Mouse (Mus musculus): ENCODE measurements around the gene Serpinb9b. TPM values are rescaled to one million over a fixed set of nuclear protein-coding genes. Genes with fewer than 3 reads are reported as not detected.
A peak's percentile ranks its signal among the peaks of the same experiment; 100 is the strongest.

Gene Serpinb9b
- polyA plus RNA-seq, 1 experiment from 2014 or later = 0.57 TPM

DNA sequence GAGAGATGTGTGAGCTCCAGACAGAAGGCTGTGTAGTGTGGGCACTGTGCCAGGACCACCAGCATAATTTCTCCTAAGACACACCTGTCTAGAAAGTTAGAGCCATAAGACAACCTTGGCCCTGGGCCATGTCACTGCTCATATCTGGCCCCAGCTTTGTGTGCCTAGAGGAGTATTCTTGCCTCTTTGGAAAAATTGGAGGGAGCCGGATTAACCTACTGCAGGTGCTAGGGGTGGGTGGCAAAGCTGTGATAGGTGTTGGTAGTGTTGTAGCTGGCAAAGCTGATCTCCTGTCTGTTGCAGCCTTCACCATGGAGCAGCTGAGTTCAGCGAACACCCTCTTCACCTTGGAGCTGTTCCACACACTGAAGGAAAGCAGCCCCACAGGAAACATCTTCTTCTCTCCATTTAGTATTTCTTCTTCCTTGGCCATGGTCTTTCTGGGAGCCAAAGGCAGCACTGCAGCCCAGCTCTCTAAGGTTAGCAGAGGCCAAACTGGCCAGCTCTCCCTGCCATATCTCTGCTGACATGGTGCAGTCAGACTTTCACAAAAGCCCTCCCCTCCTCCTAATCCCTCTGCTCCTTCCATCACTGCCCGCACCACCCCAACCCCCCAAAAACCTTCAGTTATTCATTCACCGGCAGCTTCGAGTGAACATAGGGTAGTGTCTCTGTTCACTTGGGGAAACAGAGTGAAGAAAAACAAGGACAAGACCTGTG is 57.9 kb downstream of the Serpinb9b start:
- peak overlapping the region; percentile 13; the same call in 1 of the 2 replicates for H3K4me2 ChIP-seq
- WGBS = 46% methylated on average over 5 of the region's 5 CpGs
- ATAC-seq (ENCODE audit: low FRiP score, low read depth) = peak; percentile 72; the same call in 1 of the 2 replicates

DNA sequence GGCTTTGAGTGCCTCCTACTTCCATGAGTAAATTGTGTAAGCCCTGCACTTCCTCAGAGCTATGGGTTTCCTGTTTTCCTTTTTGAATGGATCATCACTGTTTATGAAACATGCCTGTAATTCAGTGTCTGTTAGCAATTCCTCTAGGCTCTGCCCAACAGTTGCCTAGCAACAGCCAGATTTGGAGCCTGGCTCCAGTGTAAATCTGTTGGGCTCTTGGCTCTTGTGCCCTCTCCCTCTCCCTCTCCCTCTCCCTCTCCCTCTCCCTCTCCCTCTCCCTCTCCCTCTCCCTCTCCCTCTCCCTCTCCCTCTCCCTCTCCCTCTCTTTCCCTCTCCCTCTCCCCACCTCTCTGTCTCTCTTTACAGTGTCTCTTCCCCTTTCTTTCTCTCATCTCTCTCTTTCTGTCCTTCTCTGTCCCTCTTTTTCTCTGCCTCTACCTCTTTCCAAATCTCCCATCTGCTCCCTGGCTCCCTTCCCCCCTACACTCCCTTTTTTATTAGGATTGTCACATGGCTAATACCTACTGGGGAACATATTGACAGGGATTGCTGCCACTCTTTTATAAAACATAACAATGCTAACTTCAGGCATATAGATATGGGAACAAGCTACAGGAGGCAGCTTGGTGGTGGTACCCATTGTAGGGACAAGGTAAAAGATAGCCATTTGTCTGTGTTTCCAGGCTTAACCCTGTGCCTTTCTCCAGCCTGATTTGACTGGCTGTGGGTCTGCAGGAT is 58.6 kb downstream of the Serpinb9b start:
- Histone ChIP-seq H3K4me3 (no peak overlapping the region), H3K9me3 (no peaks in the 10 kb centered on the region), H3K9ac (no peak overlapping the region), H3K4me2 (0 out of 2 replicates have a peak overlapping the region, but pooled peaks have one; percentile 13), H3K27me3 (no peaks in the 10 kb centered on the region), H3K4me1 (replicated peaks) (peaks cover 10% of the 10 kb centered on the region), H3K27ac (replicated peaks) (peak overlapping the region; percentile 75), H3K36me3 (no peaks in the 10 kb centered on the region)
- peak; percentile 93 for ATAC-seq (ENCODE audit: low FRiP score, low read depth)

More for the DNA sequence above, 57.9 kb downstream of the Serpinb9b start:
- Histone ChIP-seq H3K27ac (replicated peaks) (peak overlapping the region; percentile 75), H3K36me3 (no peaks in the 10 kb centered on the region), H3K27me3 (no peaks in the 10 kb centered on the region), H3K9ac (no peak overlapping the region), H3K4me3 (no peak overlapping the region), H3K4me1 (replicated peaks) (peaks cover 10% of the 10 kb centered on the region), H3K9me3 (no peaks in the 10 kb centered on the region)

DNA sequence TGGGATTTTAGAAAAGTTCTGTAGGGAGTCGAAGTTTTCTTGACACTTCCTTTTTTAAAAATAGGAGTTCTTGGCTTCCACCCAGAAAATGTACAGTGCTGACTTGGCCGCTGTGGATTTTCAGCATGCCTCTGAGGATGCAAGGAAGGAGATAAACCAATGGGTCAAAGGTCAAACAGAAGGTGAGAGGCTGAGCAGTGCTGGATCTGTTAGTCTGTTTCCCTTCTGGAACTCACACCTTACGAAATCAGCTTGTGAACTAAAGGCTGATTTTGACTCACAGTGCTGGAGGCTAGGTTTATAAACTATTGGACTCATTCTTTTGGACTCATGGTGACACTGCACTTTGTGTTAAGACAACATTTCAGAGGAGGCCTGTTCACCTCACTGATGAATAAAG is 62.4 kb downstream of the Serpinb9b start:
- Histone ChIP-seq H3K27ac (replicated peaks) (no peak overlapping the region), H3K9ac (no peak overlapping the region), H3K4me3 (no peak overlapping the region), H3K27me3 (no peaks in the 10 kb centered on the region), H3K4me1 (replicated peaks) (peaks cover 10% of the 10 kb centered on the region), H3K9me3 (no peaks in the 10 kb centered on the region), H3K36me3 (no peaks in the 10 kb centered on the region), H3K4me2 (no peak overlapping the region)
- ATAC-seq (ENCODE audit: low FRiP score, low read depth) = no peak
- 79% methylated on average over 3 of the region's 3 CpGs for WGBS

DNA sequence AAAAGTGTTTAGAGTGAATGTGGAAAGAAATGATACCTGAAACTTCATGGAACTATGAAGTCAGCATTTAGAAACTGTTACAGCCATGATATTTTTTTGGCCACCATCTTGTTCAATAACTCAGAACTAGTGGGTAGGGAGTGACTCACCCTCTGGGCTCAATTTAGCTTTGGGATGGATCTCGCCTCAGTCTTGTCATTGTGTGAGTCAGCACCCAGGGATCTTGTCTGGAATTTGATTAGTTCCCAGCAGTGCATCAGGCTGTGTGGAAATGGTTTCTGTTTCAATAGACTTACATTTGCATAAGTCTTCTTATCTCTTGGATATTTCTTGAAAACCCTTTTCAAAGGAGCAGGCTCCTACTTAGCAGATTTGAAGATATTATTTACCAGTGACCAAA is 63.3 kb downstream of the Serpinb9b start:
- Histone ChIP-seq H3K36me3 (no peaks in the 10 kb centered on the region), H3K4me1 (replicated peaks) (peaks cover under 1% of the 10 kb centered on the region), H3K4me2 (no peak overlapping the region), H3K27ac (replicated peaks) (no peak overlapping the region), H3K9ac (no peak overlapping the region), H3K9me3 (no peaks in the 10 kb centered on the region), H3K4me3 (no peak overlapping the region), H3K27me3 (no peaks in the 10 kb centered on the region)
- WGBS = 67% methylated on average over 1 of the region's 1 CpGs
- ATAC-seq (ENCODE audit: low FRiP score, low read depth) = no peak

DNA sequence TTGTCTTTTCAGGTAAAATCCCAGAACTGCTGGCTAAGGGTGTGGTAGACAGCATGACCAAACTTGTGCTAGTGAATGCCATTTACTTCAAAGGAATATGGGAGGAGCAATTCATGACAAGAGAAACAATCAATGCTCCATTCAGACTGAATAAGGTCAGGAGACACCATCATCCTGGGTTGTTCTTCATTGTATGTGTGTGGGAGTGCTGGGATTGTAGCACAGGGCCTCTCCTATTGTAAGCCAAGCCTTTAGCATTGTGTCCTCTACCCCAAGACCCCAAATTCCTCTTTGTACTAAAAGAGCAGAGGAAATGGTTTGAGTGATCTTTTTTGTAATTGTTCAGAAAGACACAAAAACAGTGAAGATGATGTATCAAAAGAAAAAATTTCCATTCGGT is 64.1 kb downstream of the Serpinb9b start:
- H3K27me3 ChIP-seq = no peaks in the 10 kb centered on the region
- no peaks in the 10 kb centered on the region; the same call in 1 of the 2 replicates for H3K4me1 ChIP-seq (replicated peaks)
- no peak for ATAC-seq (ENCODE audit: low FRiP score, low read depth)
- H3K36me3 ChIP-seq = no peaks in the 10 kb centered on the region
- no peaks in the 10 kb centered on the region for H3K9me3 ChIP-seq
- H3K4me2 ChIP-seq = no peak overlapping the region
- no peak overlapping the region for H3K9ac ChIP-seq
- H3K4me3 ChIP-seq = no peak overlapping the region
- WGBS = 78% methylated on average over 1 of the region's 1 CpGs
- no peak overlapping the region for H3K27ac ChIP-seq (replicated peaks)

Other genes with a start within 250 kb of the Serpinb9b start
- gene Mylk4, start 243.5 kb upstream of the Serpinb9b start, polyA plus RNA-seq (2015; fragmentation: Nextera tagmentation; extraction: Ambion mirVana) = 0.06 and 0.26 TPM in 2 replicates
- 41.9 and 44.1 TPM in 2 replicates for gene Wrnip1, start 225.4 kb upstream of the Serpinb9b start, polyA plus RNA-seq (2015; fragmentation: Nextera tagmentation; extraction: Ambion mirVana)
- gene D930007J09Rik, start 224.6 kb upstream of the Serpinb9b start, polyA plus RNA-seq (2015; fragmentation: Nextera tagmentation; extraction: Ambion mirVana) = not detected in 2 replicates
- 1.7 and 5.8 TPM in 2 replicates for gene Serpinb1a, start 176.2 kb upstream of the Serpinb9b start, polyA plus RNA-seq (2015; fragmentation: Nextera tagmentation; extraction: Ambion mirVana)
- gene Serpinb1c, start 129.2 kb upstream of the Serpinb9b start, polyA plus RNA-seq (2015; fragmentation: Nextera tagmentation; extraction: Ambion mirVana) = 0.17 TPM in 1 of 2 replicates, not detected in the other
- gene Serpinb6b, start 62.2 kb upstream of the Serpinb9b start, polyA plus RNA-seq (2015; fragmentation: Nextera tagmentation; extraction: Ambion mirVana) = 2.0 and 2.6 TPM in 2 replicates
- 1.8 and 2.2 TPM in 2 replicates for gene Serpinb9, start 24.2 kb upstream of the Serpinb9b start, polyA plus RNA-seq (2015; fragmentation: Nextera tagmentation; extraction: Ambion mirVana)
- 20.4 and 25.1 TPM in 2 replicates for gene Serpinb1b, start 51.2 kb downstream of the Serpinb9b start, polyA plus RNA-seq (2015; fragmentation: Nextera tagmentation; extraction: Ambion mirVana)
- not detected in 2 replicates for gene Serpinb9c, start 132.3 kb downstream of the Serpinb9b start, polyA plus RNA-seq (2015; fragmentation: Nextera tagmentation; extraction: Ambion mirVana)
- gene Serpinb9d, start 165.5 kb downstream of the Serpinb9b start, polyA plus RNA-seq (2015; fragmentation: Nextera tagmentation; extraction: Ambion mirVana) = not detected in 2 replicates
- gene Serpinb9e, start 222.2 kb downstream of the Serpinb9b start, polyA plus RNA-seq (2015; fragmentation: Nextera tagmentation; extraction: Ambion mirVana) = not detected in 2 replicates

All from hindbrain, embryonic 15.5 days (tissue).